Mouse (Mus musculus) forebrain, embryonic 12.5 days (tissue): ENCODE data around the gene Rassf2. TPM values are rescaled to one million over a fixed set of nuclear protein-coding genes. Genes with fewer than 3 reads are reported as not detected.
A peak's percentile ranks its signal among the peaks of the same experiment; 100 is the strongest.

Experiments used
- ATAC-seq: fragments of 200-750 bp; cut with Nextera tagmentation; 2 replicates; pipeline ENCODE4 v1.8.0; 2017; ENCODE audit warnings: moderate TSS enrichment; ENCODE audit not compliant: low FRiP score
- H3K27ac ChIP-seq: fragments of 300-500 bp; sonication (generic); 2 replicates; pipeline ENCODE4 v1.5.1; 2016; ENCODE audit warnings: mild to moderate bottlenecking
- H3K27me3 ChIP-seq: fragments of 300-500 bp; sonication (generic); 2 replicates; pipeline ENCODE4 v1.6.1; 2016; ENCODE audit warnings: mild to moderate bottlenecking
- H3K36me3 ChIP-seq: fragments of 300-500 bp; sonication (generic); replicated peaks from 2 replicates; pipeline ENCODE4 v1.6.1; 2016; ENCODE audit warnings: mild to moderate bottlenecking
- H3K4me1 ChIP-seq: fragments of 300-500 bp; sonication (generic); 2 replicates; pipeline ENCODE4 v1.6.1; 2016
- H3K4me2 ChIP-seq: fragments of 300-500 bp; sonication (generic); 2 replicates; pipeline ENCODE4 v1.6.1; 2016; ENCODE audit warnings: mild to moderate bottlenecking, moderate library complexity
- H3K4me3 ChIP-seq: fragments of 300-500 bp; sonication (generic); replicated peaks from 2 replicates; pipeline ENCODE4 v1.5.1; 2016; ENCODE audit warnings: mild to moderate bottlenecking
- H3K9ac ChIP-seq: fragments of 300-500 bp; sonication (generic); 2 replicates; pipeline ENCODE4 v1.6.1; 2016; ENCODE audit warnings: mild to moderate bottlenecking
- H3K9me3 ChIP-seq: fragments of 300-500 bp; sonication (generic); 2 replicates; pipeline ENCODE4 v1.6.1; 2016
- WGBS: fragments of 180-500 bp; shearing (Covaris S2); methylation state at CpG from one replicate; pipeline ENCODE4 v1.1.7; 2016; 5-methylcytosine and 5-hydroxymethylcytosine counted together
- polyA plus RNA-seq: library from polyadenylated mRNA; unstranded; fragments of >200 nt; fragmentation: Nextera tagmentation; extraction: Ambion mirVana; gene quantifications from 2 replicates; pipeline ENCODE4 v1.2.1, GENCODE M21; 2016

Gene Rassf2
- polyA plus RNA-seq, 1 experiment from 2014 or later: 27.8 TPM

GRCm38 (mm10) chr2:131995742-131996141 is 34.3 kb downstream of the Rassf2 start:
- Histone ChIP-seq H3K9ac (no peak overlapping the region), H3K9me3 (no peaks in the 10 kb centered on the region), H3K4me3 (no peak overlapping the region), H3K27me3 (no peaks in the 10 kb centered on the region), H3K36me3 (peaks cover 54% of the 10 kb centered on the region), H3K27ac (no peak overlapping the region), H3K4me2 (no peak overlapping the region), H3K4me1 (peaks cover 19% of the 10 kb centered on the region)
- 94% methylated on average over 12 of the region's 12 CpGs for WGBS
- no peak for ATAC-seq

GRCm38 (mm10) chr2:131994971-131995370 is 35.1 kb downstream of the Rassf2 start:
- WGBS: 94% methylated on average over 6 of the region's 6 CpGs
- Histone ChIP-seq H3K27ac (no peak overlapping the region), H3K27me3 (no peaks in the 10 kb centered on the region), H3K4me2 (no peak overlapping the region), H3K9me3 (no peaks in the 10 kb centered on the region), H3K36me3 (peaks cover 48% of the 10 kb centered on the region), H3K4me3 (no peak overlapping the region), H3K4me1 (peaks cover 19% of the 10 kb centered on the region), H3K9ac (no peak overlapping the region)
- ATAC-seq: no peak

GRCm38 (mm10) chr2:131993563-131994088 is 36.4 kb downstream of the Rassf2 start:
- Histone ChIP-seq H3K4me2 (peak overlapping the region; percentile 25), H3K27ac (peak overlapping the region; percentile 36; the same call in 1 of the 2 replicates), H3K36me3 (peaks cover 40% of the 10 kb centered on the region), H3K4me1 (peaks cover 19% of the 10 kb centered on the region), H3K4me3 (no peak overlapping the region), H3K9me3 (no peaks in the 10 kb centered on the region), H3K27me3 (no peaks in the 10 kb centered on the region), H3K9ac (no peak overlapping the region)
- WGBS: 19% methylated on average over 14 of the region's 14 CpGs
- peak; percentile 79 for ATAC-seq

GRCm38 (mm10) chr2:131993151-131993550 is 36.9 kb downstream of the Rassf2 start:
- no peaks in the 10 kb centered on the region for H3K9me3 ChIP-seq
- WGBS: 69% methylated on average over 4 of the region's 4 CpGs

GRCm38 (mm10) chr2:131992487-131992886 is 37.6 kb downstream of the Rassf2 start:
- no peak overlapping the region for H3K4me2 ChIP-seq
- no peak overlapping the region for H3K9ac ChIP-seq
- WGBS: 81% methylated on average over 2 of the region's 2 CpGs
- peaks cover 30% of the 10 kb centered on the region for H3K36me3 ChIP-seq
- no peaks in the 10 kb centered on the region for H3K27me3 ChIP-seq
- no peak overlapping the region for H3K27ac ChIP-seq
- peaks cover 19% of the 10 kb centered on the region for H3K4me1 ChIP-seq
- H3K4me3 ChIP-seq: no peak overlapping the region
- H3K9me3 ChIP-seq: no peaks in the 10 kb centered on the region
- ATAC-seq: no peak

More at GRCm38 (mm10) chr2:131993151-131993550, 36.9 kb downstream of the Rassf2 start:
- Histone ChIP-seq H3K4me2 (peak overlapping the region; percentile 25), H3K27me3 (no peaks in the 10 kb centered on the region), H3K9ac (no peak overlapping the region), H3K4me3 (no peak overlapping the region), H3K27ac (0 out of 2 replicates have a peak overlapping the region, but pooled peaks have one; percentile 13), H3K36me3 (peaks cover 35% of the 10 kb centered on the region), H3K4me1 (peaks cover 19% of the 10 kb centered on the region)
- ATAC-seq: no peak

- H3K9ac ChIP-seq: no peak overlapping the region
- H3K4me2 ChIP-seq: no peak overlapping the region
- H3K27me3 ChIP-seq: no peaks in the 10 kb centered on the region
- no peak for ATAC-seq
- H3K4me1 ChIP-seq: peaks cover 6% of the 10 kb centered on the region
- 75% methylated on average over 2 of the region's 2 CpGs for WGBS
- H3K9me3 ChIP-seq: no peaks in the 10 kb centered on the region
- H3K27ac ChIP-seq: no peak overlapping the region
- no peak overlapping the region for H3K4me3 ChIP-seq
- H3K36me3 ChIP-seq: no peaks in the 10 kb centered on the region; the same call in 1 of the 2 replicates
These were observed 41.5 kb downstream of the Rassf2 start for GRCm38 (mm10) chr2:131988550-131988949.

GRCm38 (mm10) chr2:131987950-131988349 is 42.1 kb downstream of the Rassf2 start:
- 46% methylated on average over 3 of the region's 3 CpGs for WGBS
- no peak for ATAC-seq
- H3K36me3 ChIP-seq: no peaks in the 10 kb centered on the region

GRCm38 (mm10) chr2:131982546-131983196 is 47.4 kb downstream of the Rassf2 start:
- Histone ChIP-seq H3K4me2 (no peak overlapping the region), H3K9ac (no peak overlapping the region), H3K4me1 (no peaks in the 10 kb centered on the region), H3K27me3 (peaks cover 5% of the 10 kb centered on the region; the same call in 1 of the 2 replicates), H3K4me3 (no peak overlapping the region), H3K36me3 (no peaks in the 10 kb centered on the region), H3K27ac (no peak overlapping the region), H3K9me3 (peaks cover 3% of the 10 kb centered on the region; the same call in 1 of the 2 replicates)
- ATAC-seq: peak; percentile 82
- 23% methylated on average over 6 of the region's 6 CpGs for WGBS

More at GRCm38 (mm10) chr2:131987950-131988349, 42.1 kb downstream of the Rassf2 start:
- Histone ChIP-seq H3K9ac (no peak overlapping the region), H3K4me3 (no peak overlapping the region), H3K27ac (no peak overlapping the region), H3K9me3 (no peaks in the 10 kb centered on the region), H3K27me3 (no peaks in the 10 kb centered on the region), H3K4me2 (no peak overlapping the region), H3K4me1 (peaks cover under 1% of the 10 kb centered on the region; the same call in 1 of the 2 replicates)

GRCm38 (mm10) chr2:131980866-131981265 is 49.2 kb downstream of the Rassf2 start:
- Histone ChIP-seq H3K27ac (no peak overlapping the region), H3K36me3 (no peaks in the 10 kb centered on the region), H3K4me3 (no peak overlapping the region), H3K4me1 (no peaks in the 10 kb centered on the region), H3K9ac (no peak overlapping the region), H3K9me3 (peaks cover 4% of the 10 kb centered on the region; the same call in 1 of the 2 replicates), H3K4me2 (no peak overlapping the region), H3K27me3 (peaks cover 5% of the 10 kb centered on the region; the same call in 1 of the 2 replicates)
- 45% methylated on average over 9 of the region's 9 CpGs for WGBS
- ATAC-seq: no peak

GRCm38 (mm10) chr2:131976663-131977062 is 53.4 kb downstream of the Rassf2 start:
- ATAC-seq: no peak

GRCm38 (mm10) chr2:131971098-131971497 is 59.0 kb downstream of the Rassf2 start:
- 83% methylated on average over 4 of the region's 4 CpGs for WGBS
- no peak overlapping the region for H3K4me3 ChIP-seq
- H3K27me3 ChIP-seq: no peaks in the 10 kb centered on the region
- no peaks in the 10 kb centered on the region for H3K4me1 ChIP-seq
- no peaks in the 10 kb centered on the region for H3K9me3 ChIP-seq
- ATAC-seq: no peak
- no peaks in the 10 kb centered on the region for H3K36me3 ChIP-seq
- H3K4me2 ChIP-seq: no peak overlapping the region
- H3K9ac ChIP-seq: no peak overlapping the region
- no peak overlapping the region for H3K27ac ChIP-seq

More at GRCm38 (mm10) chr2:131976663-131977062, 53.4 kb downstream of the Rassf2 start:
- H3K4me2 ChIP-seq: no peak overlapping the region
- no peak overlapping the region for H3K4me3 ChIP-seq
- peaks cover 3% of the 10 kb centered on the region; the same call in 1 of the 2 replicates for H3K27me3 ChIP-seq
- H3K27ac ChIP-seq: no peak overlapping the region
- H3K9me3 ChIP-seq: peaks cover 4% of the 10 kb centered on the region; the same call in 1 of the 2 replicates
- 77% methylated on average over 3 of the region's 3 CpGs for WGBS
- H3K36me3 ChIP-seq: no peaks in the 10 kb centered on the region
- H3K4me1 ChIP-seq: no peaks in the 10 kb centered on the region
- H3K9ac ChIP-seq: no peak overlapping the region

- WGBS: 96% methylated on average over 2 of the region's 2 CpGs
- Histone ChIP-seq H3K9ac (no peak overlapping the region), H3K4me2 (no peak overlapping the region), H3K9me3 (no peaks in the 10 kb centered on the region), H3K27me3 (no peaks in the 10 kb centered on the region), H3K4me3 (no peak overlapping the region), H3K4me1 (no peaks in the 10 kb centered on the region), H3K36me3 (no peaks in the 10 kb centered on the region), H3K27ac (no peak overlapping the region)
- ATAC-seq: no peak
These were observed 59.5 kb downstream of the Rassf2 start for GRCm38 (mm10) chr2:131970597-131970996.
